Mouse (Mus musculus) CH12.LX (cell line): ENCODE measurements around the gene Mex3d. TPM values are rescaled to one million over a fixed set of nuclear protein-coding genes. Genes with fewer than 3 reads are reported as not detected.

Experiments
- DNase-seq: peaks from one replicate; pipeline ENCODE4 v3.0.0-alpha.2; 2013; ENCODE audit errors: extremely low read depth
- H3K27ac ChIP-seq: 2 replicates; pipeline ENCODE4 v1.5.1; 2012; ENCODE audit warnings: low read depth, mild to moderate bottlenecking, control low read depth, moderate library complexity; ENCODE audit not compliant: insufficient read depth
- H3K27me3 ChIP-seq: replicated peaks from 2 replicates; pipeline ENCODE3; 2012; ENCODE audit warnings: inconsistent platforms
- H3K36me3 ChIP-seq, 2 experiments: replicated peaks in 1 of 2; 2 replicates each; pipeline versions ENCODE3 to v1.6.1; 2012; ENCODE audit warnings: inconsistent platforms in 1 of 2, low read length in 1 of 2, mild to moderate bottlenecking in 1 of 2, mixed read lengths in 1 of 2, moderate library complexity in 1 of 2; ENCODE audit not compliant: control insufficient read depth in 1 of 2, insufficient read depth in 1 of 2
- H3K4me1 ChIP-seq, 2 experiments: 2 replicates each; pipeline ENCODE4 v1.6.1; 2012; ENCODE audit warnings: inconsistent platforms in 1 of 2, moderate library complexity in 1 of 2; ENCODE audit not compliant: insufficient read depth in 2 of 2, control insufficient read depth in 1 of 2
- H3K4me2 ChIP-seq: 2 replicates; pipeline ENCODE4 v1.6.1; 2012; ENCODE audit warnings: low read depth, mild to moderate bottlenecking, control low read depth; ENCODE audit not compliant: poor library complexity, insufficient read depth, severe bottlenecking
- H3K4me3 ChIP-seq, 3 experiments: fragments of 150-350 bp in 1 of 3; sonication (generic) in 1 of 3; replicated peaks in 1 of 3; 2 replicates each; pipeline versions ENCODE3 to v1.5.1; 2011 to 2012; ENCODE audit warnings: low read depth in 2 of 3, low read length in 2 of 3, mild to moderate bottlenecking in 2 of 3, moderate library complexity in 2 of 3, control low read depth in 1 of 3, improper control_type of control experiment in 1 of 3, inconsistent platforms in 1 of 3, mixed read lengths in 1 of 3; ENCODE audit not compliant: poor library complexity in 1 of 3
- H3K79me2 ChIP-seq: replicated peaks from 2 replicates; pipeline ENCODE4 v1.6.1; 2012; ENCODE audit warnings: mild to moderate bottlenecking, moderate library complexity; ENCODE audit not compliant: control insufficient read depth, poor library complexity, insufficient read depth, severe bottlenecking; ENCODE audit errors: extremely low read depth
- H3K9ac ChIP-seq: 2 replicates; pipeline ENCODE4 v1.6.1; 2012; ENCODE audit warnings: low read depth, mild to moderate bottlenecking, control low read depth, moderate library complexity; ENCODE audit not compliant: insufficient read depth
- H3K9me3 ChIP-seq: replicated peaks from 2 replicates; pipeline ENCODE3; 2012; ENCODE audit warnings: low read length, inconsistent platforms, mixed read lengths
- BHLHE40 ChIP-seq: IDR thresholded peaks from 2 replicates; pipeline ENCODE4 v1.6.1; 2011; ENCODE audit warnings: mild to moderate bottlenecking, low read depth, low read length, improper control_type of control experiment
- CHD1 ChIP-seq: IDR thresholded peaks from 2 replicates; pipeline ENCODE4 v1.6.1; 2012; ENCODE audit warnings: low read depth, low read length, improper control_type of control experiment, inconsistent platforms
- CHD2 ChIP-seq: IDR thresholded peaks from 2 replicates; pipeline ENCODE4 v1.6.1; 2011; ENCODE audit warnings: low read length, improper control_type of control experiment
- CTCF ChIP-seq, 2 experiments: IDR thresholded peaks in 1 of 2; conservative IDR thresholded peaks in 1 of 2; 2 replicates each; pipeline ENCODE4 v1.5.1; 2011 to 2012; ENCODE audit warnings: low read depth in 2 of 2, low read length in 2 of 2, improper control_type of control experiment in 1 of 2, inconsistent platforms in 1 of 2, mild to moderate bottlenecking in 1 of 2, moderate library complexity in 1 of 2
- EP300 ChIP-seq: IDR thresholded peaks from 2 replicates; pipeline ENCODE4 v1.6.1; 2011; ENCODE audit warnings: low read length, improper control_type of control experiment
- GABPA ChIP-seq: IDR thresholded peaks from 2 replicates; pipeline ENCODE4 v1.6.1; 2012; ENCODE audit warnings: low read depth, low read length, improper control_type of control experiment, inconsistent platforms; ENCODE audit not compliant: insufficient replicate concordance
- HCFC1 ChIP-seq: IDR thresholded peaks from 2 replicates; pipeline ENCODE4 v1.6.1; 2012; ENCODE audit warnings: low read depth, mild to moderate bottlenecking, inconsistent platforms, low read length, improper control_type of control experiment
- KAT2A ChIP-seq: IDR thresholded peaks from 2 replicates; pipeline ENCODE4 v1.6.1; 2012; ENCODE audit warnings: low read length, improper control_type of control experiment, inconsistent platforms; ENCODE audit not compliant: insufficient replicate concordance
- MAZ ChIP-seq: IDR thresholded peaks from 2 replicates; pipeline ENCODE4 v1.6.1; 2012; ENCODE audit warnings: low read depth, mild to moderate bottlenecking, inconsistent platforms, low read length, improper control_type of control experiment, moderate library complexity
- MXI1 ChIP-seq: IDR thresholded peaks from 2 replicates; pipeline ENCODE4 v1.6.1; 2011; ENCODE audit warnings: mild to moderate bottlenecking, low read depth, low read length, improper control_type of control experiment
- NELFE ChIP-seq: IDR thresholded peaks from 2 replicates; pipeline ENCODE4 v1.6.1; 2011; ENCODE audit warnings: low read depth, low read length, improper control_type of control experiment
- PAX5 ChIP-seq: IDR thresholded peaks from 2 replicates; pipeline ENCODE4 v1.6.1; 2012; ENCODE audit warnings: low read length, inconsistent platforms, mixed read lengths
- POLR2AphosphoS2 ChIP-seq: IDR thresholded peaks from 2 replicates; pipeline ENCODE4 v1.6.1; 2011; ENCODE audit warnings: low read depth, low read length, improper control_type of control experiment
- RAD21 ChIP-seq: IDR thresholded peaks from 2 replicates; pipeline ENCODE4 v1.6.1; 2011; ENCODE audit warnings: low read depth, mild to moderate bottlenecking, low read length, improper control_type of control experiment, moderate library complexity
- TBP ChIP-seq: conservative IDR thresholded peaks from 2 replicates; pipeline ENCODE4 v1.6.1; 2011; ENCODE audit warnings: low read depth, low read length, improper control_type of control experiment
- TCF12 ChIP-seq: IDR thresholded peaks from 2 replicates; pipeline ENCODE4 v1.6.1; 2014; ENCODE audit warnings: low read depth, mild to moderate bottlenecking, inconsistent platforms, low read length, improper control_type of control experiment
- UBTF ChIP-seq: IDR thresholded peaks from 2 replicates; pipeline ENCODE4 v1.6.1; 2012; ENCODE audit warnings: low read depth, mild to moderate bottlenecking, inconsistent platforms, low read length, improper control_type of control experiment, moderate library complexity
- USF1 ChIP-seq: IDR thresholded peaks from 2 replicates; pipeline ENCODE4 v1.6.1; 2014; ENCODE audit warnings: low read depth, mild to moderate bottlenecking, inconsistent platforms, low read length, improper control_type of control experiment
- USF2 ChIP-seq: conservative IDR thresholded peaks from 2 replicates; pipeline ENCODE4 v1.6.1; 2011; ENCODE audit warnings: low read depth, low read length, improper control_type of control experiment
- ZKSCAN1 ChIP-seq: IDR thresholded peaks from 2 replicates; pipeline ENCODE4 v1.6.1; 2012; ENCODE audit warnings: low read depth, inconsistent platforms, low read length, improper control_type of control experiment, borderline replicate concordance
- ZMIZ1 ChIP-seq: IDR thresholded peaks from 2 replicates; pipeline ENCODE4 v1.6.1; 2012; ENCODE audit warnings: low read depth, mild to moderate bottlenecking, inconsistent platforms, low read length, improper control_type of control experiment
- ZNF384 ChIP-seq: IDR thresholded peaks from 2 replicates; pipeline ENCODE4 v1.6.1; 2012; ENCODE audit warnings: low read depth, low read length, improper control_type of control experiment, inconsistent platforms
- dilution Hi-C: fragments of 300-500 bp; cut with MboI; formaldehyde crosslinking; loops from 2 replicates; pipeline ENCODE4 v1.14.3; 2020; ENCODE audit warnings: low sequenced_read_pairs; ENCODE audit not compliant: extremely low pct_unique_long_range_greater_than_20kb, extremely low pct_ligation_motif_present
- in situ Hi-C: fragments of 300-500 bp; cut with MboI; formaldehyde crosslinking; loops from 3 replicates; pipeline ENCODE4 v1.14.3; 2019; ENCODE audit warnings: low sequenced_read_pairs, low pct_ligation_motif_present, low pct_unique_long_range_greater_than_20kb, mixed read lengths
- polyA plus RNA-seq: library from polyadenylated mRNA; unstranded; fragments of >175 nt; gene quantifications from 2 replicates; pipeline ENCODE4 v1.2.1, GENCODE M21; 2012; ENCODE audit warnings: low read depth; ENCODE audit not compliant: insufficient read length
- total RNA-seq, 2 experiments: library from RNA; depleted of rRNA; stranded (reverse); fragments of 300-350 nt in 1 of 2; fragments of >200 nt in 1 of 2; gene quantifications; 2 replicates each; pipeline ENCODE4 v1.2.3; 2012 to 2014

The Mex3d gene
- total and polyA plus RNA-seq, 3 experiments: 5.9 to 8.5 (median 6.6) TPM

GRCm38 (mm10) chr10:80389185-80389708 is 1.8 kb upstream of the Mex3d start:
- dilution Hi-C loops (no loop called here), in situ Hi-C loops (loop anchor here (5.0 kb wide), 1 partner anchor 38 kb away; no protein-coding TSS in a partner anchor)
- H3K4me2 ChIP-seq: no peak overlapping the region
- H3K27ac ChIP-seq: no peak overlapping the region
- TF ChIP-seq HCFC1 (no peak), UBTF (no peak), KAT2A (no peak), BHLHE40 (no peak), CHD2 (no peak), USF2 (no peak)
- peaks cover 28 to 56% of the 10 kb centered on the region in 2 experiments for H3K36me3 ChIP-seq
- H3K79me2 ChIP-seq: no peaks in the 10 kb centered on the region
- no peak overlapping the region for H3K4me3 ChIP-seq
- H3K9ac ChIP-seq: no peak overlapping the region
- no peaks in the 10 kb centered on the region for H3K9me3 ChIP-seq
- peaks cover 31 to 52% of the 10 kb centered on the region in 2 experiments for H3K4me1 ChIP-seq
- no peaks in the 10 kb centered on the region for H3K27me3 ChIP-seq
- no peak for DNase-seq

GRCm38 (mm10) chr10:80388731-80389130 is 1.3 kb upstream of the Mex3d start:
- H3K27me3 ChIP-seq: no peaks in the 10 kb centered on the region
- no peak overlapping the region for H3K4me3 ChIP-seq
- dilution Hi-C loops: no loop called here
- H3K9me3 ChIP-seq: no peaks in the 10 kb centered on the region
- H3K79me2 ChIP-seq: no peaks in the 10 kb centered on the region
- peaks cover 35 to 53% of the 10 kb centered on the region in 2 experiments for H3K4me1 ChIP-seq
- peaks cover 23 to 53% of the 10 kb centered on the region in 2 experiments for H3K36me3 ChIP-seq
- in situ Hi-C loops: loop anchor here (5.0 kb wide), 1 partner anchor 39 kb away; no protein-coding TSS in a partner anchor
- no peak overlapping the region for H3K27ac ChIP-seq
- H3K9ac ChIP-seq: no peak overlapping the region
- H3K4me2 ChIP-seq: no peak overlapping the region
- no peak for DNase-seq
- TF ChIP-seq MXI1 (no peak), MAZ (no peak)

- TF ChIP-seq ZNF384 (no peak), POLR2AphosphoS2 (no peak), KAT2A (no peak), CHD1 (no peak), USF1 (no peak), CTCF (conservative IDR thresholded peaks at IDR 0.05 in 1 of 2, IDR thresholded peaks at IDR 0.05 in 1 of 2; ENCODE audit: low read depth in 2 of 2, low read length in 2 of 2) (no peak), PAX5 (no peak), NELFE (no peak), BHLHE40 (peak; percentile 27; the same call in 1 of the 2 replicates), TBP (no peak), ZKSCAN1 (no peak), TCF12 (no peak), MXI1 (peak; percentile 63), EP300 (no peak), ZMIZ1 (no peak), GABPA (no peak), RAD21 (no peak), HCFC1 (no peak)
- in situ Hi-C loops: loop anchor here (5.0 kb wide), 1 partner anchor 40 kb away; no protein-coding TSS in a partner anchor
- peak overlapping the region; percentile 35 for H3K4me2 ChIP-seq
- peak overlapping the region; percentile 13 to 68 (median 59) for H3K4me3 ChIP-seq
- dilution Hi-C loops: no loop called here
- peaks cover 35 to 52% of the 10 kb centered on the region in 2 experiments for H3K4me1 ChIP-seq
- no peak for DNase-seq
- no peaks in the 10 kb centered on the region for H3K9me3 ChIP-seq
- H3K27me3 ChIP-seq: no peaks in the 10 kb centered on the region
- H3K9ac ChIP-seq: peak overlapping the region; percentile 57; the same call in 1 of the 2 replicates
- no peaks in the 10 kb centered on the region for H3K79me2 ChIP-seq
- peaks cover 11 to 52% of the 10 kb centered on the region in 2 experiments for H3K36me3 ChIP-seq
- no peak overlapping the region for H3K27ac ChIP-seq
These were observed 556 bp downstream of the Mex3d start for GRCm38 (mm10) chr10:80386735-80387471.
